Mouse (Mus musculus): ENCODE data around the gene Tcf25. TPM values are rescaled to one million over a fixed set of nuclear protein-coding genes. Genes with fewer than 3 reads are reported as not detected.
"Not testable (repeated sequence)": the region's sequence is repeated elsewhere in the genome, so short reads cannot be mapped to it uniquely, and the experiment has no call there.

The Tcf25 gene
- total RNA-seq, 2 experiments from 2014 or later, result 498 to 558 TPM

DNA sequence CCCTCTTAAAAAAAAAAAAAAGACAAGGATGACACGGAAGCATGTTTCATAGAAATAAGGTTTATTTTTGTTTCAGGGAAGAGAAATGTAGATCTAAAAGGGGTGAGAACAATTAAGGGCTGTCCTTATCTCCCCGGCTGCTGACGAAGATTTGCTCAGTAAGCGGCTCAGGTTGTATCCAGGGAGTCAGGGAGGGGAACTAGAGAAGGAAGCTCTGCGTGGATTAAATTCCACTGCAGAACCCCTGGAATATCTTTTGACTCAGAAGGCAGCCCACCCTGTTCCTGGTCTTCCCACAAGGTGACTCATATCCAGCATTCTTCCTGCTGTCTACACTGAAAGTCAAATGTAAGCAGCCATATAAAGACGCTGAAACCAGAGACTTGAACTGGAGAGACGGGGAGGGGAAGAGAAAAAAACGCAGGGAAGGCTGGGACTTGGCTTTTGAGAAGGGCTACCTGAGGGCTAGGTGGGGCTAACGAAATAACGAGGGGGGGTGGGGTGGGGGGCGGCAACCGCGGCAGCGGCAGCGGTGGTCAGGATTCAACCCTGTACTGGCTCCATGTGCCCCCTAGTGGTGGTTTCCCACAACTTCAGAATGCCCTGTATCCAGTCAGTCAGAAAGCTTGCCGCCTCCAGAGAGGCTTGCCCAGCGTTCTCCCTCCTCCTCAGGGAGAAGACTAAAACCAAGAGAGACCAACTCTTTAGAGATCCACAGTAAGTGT lies 48.7 kb downstream of the Tcf25 start:
- intact Hi-C loops (cut with DNase I), result no loop called here
- peak; percentile 73 to 81 for DNase-seq (ENCODE audit: extremely low spot score in 1 of 2, low spot score in 2 of 2)

DNA sequence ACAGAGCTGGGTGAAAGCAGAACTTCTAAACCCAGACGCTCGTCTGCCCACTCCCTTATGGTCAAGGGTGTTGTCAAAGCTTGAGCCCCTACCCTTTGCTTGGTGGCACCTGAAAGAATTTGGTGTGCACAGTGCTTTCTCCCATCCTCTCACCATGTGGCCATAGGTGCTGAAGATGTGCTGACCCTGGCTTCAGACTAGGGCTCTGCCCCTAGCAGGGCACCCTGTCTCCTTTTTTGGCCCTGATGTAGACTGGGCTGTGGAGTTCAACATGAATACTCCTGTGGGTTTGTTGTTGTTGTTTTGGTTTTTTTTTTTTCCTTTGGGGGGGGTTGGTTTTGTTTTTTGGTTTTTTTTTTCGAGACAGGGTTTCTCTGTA lies 49.2 kb downstream of the Tcf25 start:
- DNase-seq (ENCODE audit: extremely low spot score in 1 of 2, low spot score in 2 of 2), result no peak
- intact Hi-C loops (cut with DNase I), result no loop called here

DNA sequence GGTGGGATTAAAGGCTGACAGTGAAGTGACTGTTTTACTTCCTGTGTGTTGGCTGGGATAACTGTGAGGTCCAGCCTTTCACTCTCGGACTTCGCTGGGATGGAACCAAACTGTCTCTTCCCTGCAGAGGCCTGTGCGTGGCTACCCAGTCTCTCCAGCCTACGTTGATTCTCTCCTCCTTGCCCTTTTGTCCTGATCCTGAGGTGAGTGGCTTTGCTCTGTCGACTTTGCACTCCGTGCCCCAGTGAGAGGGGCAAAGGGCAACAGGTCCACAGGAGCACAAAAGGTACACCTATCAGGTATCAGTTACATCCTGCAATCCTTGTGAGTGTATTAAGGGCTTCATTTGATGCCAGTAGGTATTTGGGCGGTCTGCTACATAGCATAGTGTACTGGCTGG lies 49.9 kb downstream of the Tcf25 start, which contains the start of gene Def8:
TSS of gene Def8 (plus strand) at position 87 of the 400 bp plus-strand sequence.
- intact Hi-C loops (cut with DNase I), result no loop called here

DNA sequence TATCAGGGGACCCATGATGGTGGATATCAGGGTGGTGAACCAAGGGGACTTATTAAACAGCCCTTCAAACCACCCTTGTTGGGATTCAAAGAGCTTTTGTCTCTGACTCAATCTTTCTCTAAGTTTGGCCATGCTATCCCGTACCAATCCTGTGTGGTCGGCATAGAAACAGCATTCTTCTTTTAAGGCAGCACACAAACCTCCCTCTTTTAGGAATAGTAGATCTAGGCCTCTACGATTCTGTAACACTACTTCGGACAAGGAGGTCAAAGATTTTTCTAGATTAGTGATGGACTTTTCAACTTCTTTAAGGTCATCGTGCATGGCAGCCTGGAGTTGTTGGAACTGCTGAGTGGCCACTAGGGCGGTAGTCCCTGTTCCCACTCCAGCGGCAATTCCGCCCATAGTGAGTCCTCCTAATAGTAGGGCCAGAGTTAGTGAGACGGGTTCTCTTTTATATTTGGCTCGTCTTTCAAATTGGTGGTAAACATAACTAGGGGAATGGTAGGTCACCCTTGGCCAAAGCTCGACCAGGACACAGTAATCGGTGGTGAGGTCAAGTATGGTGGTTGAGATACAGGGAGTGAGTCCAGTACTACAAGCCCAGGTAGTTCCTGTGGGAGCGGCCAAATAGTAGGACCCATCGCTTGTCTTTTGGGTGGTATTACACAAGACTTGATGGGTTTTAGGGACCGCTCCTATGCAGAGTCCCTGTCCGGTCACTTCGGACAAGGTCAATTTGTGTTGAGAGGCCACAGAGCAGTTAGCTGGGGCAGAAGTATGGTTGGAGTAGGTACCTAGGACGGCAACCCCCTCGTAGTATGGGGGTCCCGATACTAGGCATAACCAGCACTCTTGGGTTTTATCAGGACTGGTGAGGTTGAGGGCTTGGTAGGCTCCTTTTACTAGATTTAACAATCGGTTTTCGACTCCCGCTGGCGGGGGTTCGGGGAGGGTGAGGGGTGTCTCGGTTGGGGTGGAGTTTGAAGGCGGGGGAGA lies 53.3 kb downstream of the Tcf25 start:
- intact Hi-C loops (cut with DNase I), result no loop called here

More for the DNA sequence above, 49.9 kb downstream of the Tcf25 start, which contains the start of gene Def8:
- no peak for DNase-seq (ENCODE audit: extremely low spot score in 1 of 2, low spot score in 2 of 2)

DNA sequence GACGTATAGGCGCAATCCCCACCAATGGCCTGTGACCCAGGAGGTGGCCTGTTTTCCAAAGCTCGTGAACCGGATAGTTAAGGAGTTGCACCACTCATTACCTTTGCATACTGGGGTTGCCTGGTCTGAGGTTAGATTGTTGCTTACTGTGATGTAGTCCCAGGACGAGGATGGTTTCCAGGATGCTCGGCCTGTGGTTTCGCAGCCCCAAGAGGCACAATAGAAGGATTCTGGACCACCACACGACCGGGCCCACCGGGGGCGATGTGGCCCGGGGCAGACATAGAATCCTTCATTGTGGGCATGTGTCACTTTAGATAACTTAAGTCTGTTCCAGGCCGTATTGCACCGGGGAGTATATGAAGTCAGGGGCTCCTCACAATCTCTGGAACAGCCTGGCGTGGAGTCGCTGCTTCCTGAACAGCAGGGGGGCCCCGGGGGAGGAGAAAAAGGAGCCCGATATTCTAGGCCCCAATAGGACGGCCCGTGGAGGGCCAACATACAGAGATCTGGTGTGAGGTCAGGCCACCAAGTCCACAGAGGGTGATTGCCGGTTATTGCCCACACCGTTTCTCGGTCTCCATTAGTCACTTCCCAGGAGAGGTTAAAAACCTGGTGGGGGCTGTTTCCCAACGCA lies 54.2 kb downstream of the Tcf25 start:
- no peak for DNase-seq (ENCODE audit: extremely low spot score in 1 of 2, low spot score in 2 of 2)
- intact Hi-C loops (cut with DNase I), result no loop called here

More for the DNA sequence above, 53.3 kb downstream of the Tcf25 start:
- no peak for DNase-seq (ENCODE audit: extremely low spot score in 1 of 2, low spot score in 2 of 2)

DNA sequence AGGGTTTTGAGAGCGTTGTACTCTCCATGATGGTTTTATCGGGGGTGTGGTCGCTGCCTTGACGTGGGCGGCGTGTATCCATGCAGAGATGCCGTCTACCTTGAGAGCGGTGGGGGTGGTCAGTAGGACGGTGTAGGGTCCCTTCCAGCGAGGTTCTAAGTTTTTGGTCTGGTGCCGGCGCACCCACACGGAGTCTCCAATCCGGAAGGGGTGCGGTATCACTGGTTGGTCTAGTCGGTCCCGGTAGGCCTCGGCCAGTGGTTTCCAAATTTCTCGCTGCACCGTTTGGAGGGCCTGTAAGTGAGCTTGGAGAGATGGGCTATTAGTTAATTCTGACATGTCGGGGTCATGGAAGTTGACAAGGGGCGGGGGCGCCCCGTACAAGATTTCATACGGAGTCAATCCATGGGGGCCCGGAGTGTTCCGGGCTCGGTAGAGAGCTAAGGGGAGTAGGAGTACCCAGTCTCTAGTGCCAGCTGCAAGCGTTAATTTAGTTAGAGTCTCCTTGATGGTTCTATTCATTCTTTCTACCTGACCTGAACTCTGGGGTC lies 54.9 kb downstream of the Tcf25 start:
- DNase-seq (ENCODE audit: extremely low spot score in 1 of 2, low spot score in 2 of 2), result no peak
- intact Hi-C loops (cut with DNase I), result no loop called here

DNA sequence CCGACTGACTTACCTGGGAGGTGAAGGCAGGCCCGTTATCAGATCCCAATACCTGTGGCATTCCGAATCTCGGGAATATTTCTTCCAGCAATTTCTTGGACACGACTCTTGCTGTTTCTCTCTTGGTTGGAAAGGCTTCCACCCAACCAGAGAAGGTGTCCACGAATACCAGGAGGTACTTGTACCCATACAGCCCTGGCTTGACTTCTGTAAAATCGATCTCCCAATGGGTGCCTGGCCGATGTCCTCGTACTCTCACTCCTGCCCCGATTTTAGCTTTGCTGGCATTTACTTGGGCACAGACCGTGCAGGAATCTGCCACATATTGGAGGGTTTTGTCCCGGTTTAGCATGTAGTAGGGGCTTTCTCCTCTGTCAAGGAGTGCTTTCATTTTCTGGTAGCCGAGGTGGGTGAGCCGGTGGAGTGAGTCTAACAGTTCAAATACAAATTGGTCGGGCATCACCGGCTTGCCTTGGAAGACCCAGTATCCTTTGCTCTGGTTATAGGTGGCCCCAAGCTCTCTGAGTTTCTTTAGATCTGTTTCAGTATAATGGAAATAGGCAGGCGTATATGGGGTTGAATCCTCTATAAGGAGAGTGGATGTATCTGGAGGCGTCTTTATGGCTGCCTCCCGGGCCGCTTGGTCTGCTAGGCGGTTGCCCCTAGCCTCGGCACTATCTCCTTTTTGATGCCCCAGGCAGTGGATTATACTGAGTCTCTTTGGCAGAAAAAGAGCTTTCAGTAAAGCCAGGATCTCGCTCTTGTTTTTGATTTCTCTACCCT lies 55.6 kb downstream of the Tcf25 start:
- intact Hi-C loops (cut with DNase I), result no loop called here
- no peak for DNase-seq (ENCODE audit: extremely low spot score in 1 of 2, low spot score in 2 of 2)

DNA sequence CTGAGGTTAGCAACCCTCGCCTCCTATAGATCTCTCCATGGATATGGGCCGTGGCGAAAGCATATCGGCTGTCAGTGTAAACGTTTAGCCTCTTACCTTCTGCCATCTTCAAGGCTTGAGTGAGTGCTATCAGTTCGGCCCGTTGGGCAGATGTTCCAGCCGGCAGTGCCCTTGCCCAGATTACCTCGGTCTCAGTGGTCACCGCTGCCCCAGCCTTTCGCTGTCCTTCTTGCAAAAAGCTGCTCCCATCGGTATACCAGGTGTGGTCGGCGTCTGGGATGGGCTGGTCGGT lies 56.1 kb downstream of the Tcf25 start:
- DNase-seq (ENCODE audit: extremely low spot score in 1 of 2, low spot score in 2 of 2); intact Hi-C loops (cut with DNase I): not testable (repeated sequence)

DNA sequence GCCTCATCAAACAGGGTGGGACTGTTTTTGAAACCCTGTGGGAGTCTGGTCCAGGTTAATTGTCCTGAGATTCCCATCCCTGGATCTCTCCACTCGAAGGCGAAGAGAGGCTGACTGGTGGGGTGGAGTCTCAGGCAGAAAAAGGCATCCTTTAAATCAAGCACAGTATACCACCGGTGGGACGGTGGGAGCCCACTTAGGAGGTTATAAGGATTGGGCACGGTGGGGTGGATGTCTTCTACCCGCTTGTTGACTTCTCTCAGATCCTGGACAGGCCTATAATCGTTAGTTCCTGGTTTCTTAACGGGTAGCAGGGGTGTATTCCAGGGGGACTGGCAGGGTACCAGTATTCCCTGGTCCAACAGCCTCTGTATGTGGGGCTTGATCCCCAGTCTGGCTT lies 57.4 kb downstream of the Tcf25 start:
- DNase-seq (ENCODE audit: extremely low spot score in 1 of 2, low spot score in 2 of 2); intact Hi-C loops (cut with DNase I): not testable (repeated sequence)

DNA sequence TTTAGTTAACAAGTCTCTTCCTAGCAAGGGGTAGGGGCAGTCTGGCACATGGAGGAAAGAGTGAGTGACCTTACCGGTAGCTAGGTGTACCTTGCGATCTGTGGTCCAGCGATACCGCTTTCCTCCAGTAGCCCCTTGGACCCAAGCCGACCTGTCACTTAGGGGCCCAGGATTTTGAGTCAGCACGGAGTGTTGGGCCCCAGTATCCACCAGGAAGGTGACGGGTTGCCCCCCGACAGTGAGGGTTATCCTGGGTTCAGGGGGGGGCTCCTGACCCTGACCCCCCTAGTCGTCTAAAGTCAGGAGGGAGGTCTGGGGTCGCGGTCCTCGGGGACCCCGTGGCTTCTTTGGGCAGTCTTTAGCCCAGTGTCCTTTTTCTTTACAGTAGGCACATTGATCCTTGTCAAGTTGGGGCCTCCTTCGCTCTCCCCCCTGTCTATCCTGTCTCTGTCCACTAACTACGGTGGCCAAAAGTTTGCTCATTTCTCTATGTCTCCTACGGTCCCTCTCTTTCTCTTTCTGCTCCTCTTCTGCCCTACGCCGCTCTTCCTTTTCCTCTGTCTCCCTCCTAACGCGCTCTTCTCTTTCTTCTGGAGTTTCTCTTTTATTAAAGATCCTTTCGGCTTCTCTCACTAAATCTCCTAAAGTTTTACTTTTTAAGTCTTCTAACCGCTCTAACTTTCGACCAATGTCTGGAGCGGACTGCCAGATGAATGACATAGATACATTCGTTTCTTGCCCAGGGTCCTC lies 58.2 kb downstream of the Tcf25 start:
- intact Hi-C loops (cut with DNase I), result no loop called here

DNA sequence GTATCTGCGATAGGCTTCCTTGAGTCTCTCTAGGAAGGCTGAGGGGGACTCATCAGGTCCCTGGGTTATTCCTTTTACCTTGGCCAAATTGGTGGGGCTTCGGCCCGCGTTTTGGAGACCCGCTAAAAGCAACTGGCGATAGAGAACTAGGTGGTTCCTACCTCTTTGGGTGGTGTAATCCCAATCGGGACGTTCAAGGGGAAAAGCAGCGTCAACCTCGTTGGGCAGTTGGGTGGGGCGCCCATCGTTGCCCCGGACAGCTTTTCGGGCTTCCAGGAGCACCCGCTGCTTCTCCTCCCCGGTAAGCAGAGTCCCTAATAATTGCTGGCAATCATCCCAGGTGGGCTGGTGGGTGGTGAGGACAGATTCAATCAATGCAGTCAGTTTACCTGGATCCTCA lies 58.8 kb downstream of the Tcf25 start:
- intact Hi-C loops (cut with DNase I), result no loop called here

More for the DNA sequence above, 58.2 kb downstream of the Tcf25 start:
- no peak for DNase-seq (ENCODE audit: extremely low spot score in 1 of 2, low spot score in 2 of 2)

DNA sequence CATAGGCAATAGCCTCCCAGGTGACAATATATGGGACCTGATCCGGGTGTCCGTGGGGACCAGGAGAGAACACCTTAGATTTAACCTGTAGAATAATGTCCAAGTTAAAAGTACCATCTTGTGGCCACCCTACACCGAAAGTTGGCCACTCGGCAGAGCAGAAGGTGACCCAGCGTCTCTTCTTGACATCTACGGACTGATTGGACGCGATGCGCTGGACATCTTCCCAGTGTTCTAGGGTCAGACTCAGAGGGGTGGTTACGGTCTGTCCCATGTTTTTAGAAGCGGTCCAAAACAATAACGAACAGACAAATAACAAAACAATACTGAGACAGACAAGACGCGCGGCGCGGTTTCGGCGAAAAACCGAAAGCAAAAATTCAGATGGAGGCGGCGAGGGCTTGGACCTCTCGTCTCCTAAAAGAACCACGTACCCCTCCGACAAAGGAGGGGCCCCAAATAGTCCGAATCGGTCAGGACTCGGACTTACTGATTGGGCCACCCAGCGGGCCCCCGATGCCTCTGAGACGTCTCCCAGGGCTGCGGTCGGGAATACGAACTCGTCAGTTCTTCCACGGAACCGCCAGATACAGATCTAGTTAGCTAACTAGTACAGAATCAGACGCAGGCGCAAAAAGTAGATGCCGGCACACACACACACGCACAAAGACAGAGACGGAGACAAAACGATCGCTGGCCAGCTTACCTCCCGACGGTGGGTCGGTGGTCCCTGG lies 59.9 kb downstream of the Tcf25 start:
- DNase-seq (ENCODE audit: extremely low spot score in 1 of 2, low spot score in 2 of 2); intact Hi-C loops (cut with DNase I): not testable (repeated sequence)

More for the DNA sequence above, 58.8 kb downstream of the Tcf25 start:
- no peak for DNase-seq (ENCODE audit: extremely low spot score in 1 of 2, low spot score in 2 of 2)

DNA sequence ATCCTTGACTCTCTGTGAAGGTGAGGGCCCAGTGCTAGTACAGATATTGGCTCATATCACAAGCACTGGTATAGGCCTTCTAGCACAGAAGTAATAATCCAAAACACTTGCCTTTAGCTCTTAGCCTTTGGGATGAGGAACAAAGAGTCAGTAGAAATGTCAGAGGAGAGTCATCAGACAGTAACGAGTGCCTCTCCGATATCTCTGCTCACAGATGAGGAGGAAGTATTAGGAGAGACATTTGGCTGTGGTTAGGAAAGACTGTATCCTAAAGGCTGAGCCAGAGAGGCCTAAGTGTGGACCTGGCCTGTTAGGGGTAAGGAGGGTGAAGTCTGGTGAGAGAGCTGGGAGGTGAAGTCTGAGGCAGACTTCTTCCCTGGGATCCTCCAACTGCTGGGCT lies 68.2 kb downstream of the Tcf25 start:
- no peak for DNase-seq (ENCODE audit: extremely low spot score in 1 of 2, low spot score in 2 of 2)
- intact Hi-C loops (cut with DNase I), result no loop called here

DNA sequence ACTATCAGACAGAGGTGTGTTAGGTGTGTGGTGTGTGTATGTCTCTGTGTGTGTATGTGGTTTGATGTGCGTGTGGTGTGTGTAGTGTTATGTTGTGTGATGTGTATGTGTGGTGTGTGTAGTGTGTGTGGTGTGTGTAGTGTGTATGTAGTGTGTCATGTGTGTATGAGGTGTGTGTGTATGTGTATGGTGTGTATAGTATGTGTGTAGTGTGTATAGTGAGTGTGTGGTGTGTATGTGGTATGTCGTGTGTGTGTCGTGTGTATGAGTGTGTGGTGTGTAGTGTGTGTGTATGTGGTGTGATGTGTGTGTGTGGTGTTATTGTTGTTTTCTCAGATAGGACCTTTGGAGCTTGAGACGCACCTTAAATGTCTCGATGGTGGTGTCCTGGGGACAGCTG lies 68.8 kb downstream of the Tcf25 start:
- intact Hi-C loops (cut with DNase I), result no loop called here

DNA sequence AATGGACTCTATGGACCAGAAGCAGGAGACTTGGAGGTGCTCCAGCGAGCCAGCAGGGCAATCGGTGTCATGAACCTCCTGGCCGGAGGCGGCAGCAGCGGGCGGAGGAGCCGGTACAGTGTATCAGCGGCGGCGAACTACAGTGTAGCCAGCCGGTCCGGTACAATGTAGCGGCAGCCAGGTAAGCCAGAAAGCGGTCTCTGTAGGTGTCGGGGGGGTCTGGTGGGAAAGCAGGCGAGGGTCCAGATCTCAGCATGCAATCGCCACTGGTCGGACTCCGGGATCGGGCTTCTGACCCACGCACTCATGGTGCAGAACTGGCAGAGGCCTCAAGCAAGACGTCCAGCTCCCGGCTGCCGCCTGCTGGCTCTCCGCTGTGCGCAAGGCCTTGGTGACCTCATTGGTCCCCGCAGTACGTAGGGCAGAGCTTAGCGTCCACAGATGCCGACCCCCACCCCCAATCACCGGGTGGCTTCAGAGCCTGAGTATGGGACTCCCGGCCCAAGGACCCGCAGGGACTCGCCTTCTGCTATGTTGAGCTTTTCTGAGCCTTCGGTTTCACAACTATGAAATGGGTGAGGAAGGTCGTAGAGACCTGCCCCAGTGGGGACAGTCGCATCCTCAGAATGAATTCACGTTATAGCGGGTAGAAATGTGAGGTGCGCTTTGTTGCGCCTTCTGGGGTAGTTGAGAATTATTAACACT lies 69.5 kb downstream of the Tcf25 start:
- intact Hi-C loops (cut with DNase I), result no loop called here
- peak; percentile 89 to 93 for DNase-seq (ENCODE audit: extremely low spot score in 1 of 2, low spot score in 2 of 2)

More for the DNA sequence above, 68.8 kb downstream of the Tcf25 start:
- no peak for DNase-seq (ENCODE audit: extremely low spot score in 1 of 2, low spot score in 2 of 2)

DNA sequence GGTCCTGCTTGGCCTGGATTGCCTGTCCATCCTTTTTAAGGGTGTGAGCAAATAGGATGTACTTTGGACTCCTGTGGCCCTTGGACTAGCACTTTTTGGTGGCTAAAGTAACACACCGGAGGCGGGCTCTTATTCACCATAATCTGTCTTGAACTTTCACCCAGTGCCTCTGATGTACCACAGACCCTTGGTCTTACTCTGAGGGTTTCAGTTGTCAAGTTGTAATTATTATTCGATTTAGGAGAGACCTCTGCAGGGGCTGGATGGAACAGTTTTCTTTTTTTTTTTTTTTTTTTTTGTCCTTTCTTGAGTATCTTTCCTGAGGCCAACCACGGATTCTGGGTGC lies 70.0 kb downstream of the Tcf25 start:
- DNase-seq (ENCODE audit: extremely low spot score in 1 of 2, low spot score in 2 of 2), result no peak
- intact Hi-C loops (cut with DNase I), result no loop called here

DNA sequence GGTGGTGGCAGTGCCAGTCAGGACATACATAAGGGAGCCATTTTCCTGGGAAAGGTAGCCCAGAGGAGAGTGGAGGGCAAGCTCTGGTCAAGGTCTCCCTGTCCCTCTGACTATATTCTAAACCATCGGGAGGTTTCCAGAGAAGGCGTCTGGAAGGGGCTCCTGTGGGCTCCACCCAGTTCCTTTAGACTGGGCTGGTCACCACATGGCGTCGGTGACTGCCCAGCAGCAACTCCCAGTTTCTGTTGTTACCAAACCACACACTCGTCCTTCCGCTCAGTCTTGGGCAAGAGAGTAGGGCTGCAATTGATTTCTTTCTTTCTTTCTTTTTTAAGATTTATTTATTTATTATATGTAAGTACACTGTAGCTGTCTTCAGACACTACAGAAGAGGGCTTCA lies 70.6 kb downstream of the Tcf25 start:
- intact Hi-C loops (cut with DNase I), result no loop called here
- no peak for DNase-seq (ENCODE audit: extremely low spot score in 1 of 2, low spot score in 2 of 2)

Measured in left cerebral cortex, postnatal 10 days (tissue).